Mouse (Mus musculus) embryonic fibroblast, embryonic 13.5 days (primary cell): ENCODE measurements around the gene Filip1. TPM values are rescaled to one million over a fixed set of nuclear protein-coding genes. Genes with fewer than 3 reads are reported as not detected.

Source experiments
- H3K27ac ChIP-seq: 2 replicates; pipeline ENCODE4 v1.5.1; 2012; ENCODE audit warnings: low read length, control low read depth, inconsistent platforms; ENCODE audit not compliant: insufficient read depth
- H3K4me1 ChIP-seq: 2 replicates; pipeline ENCODE4 v1.6.1; 2011; ENCODE audit warnings: low read length; ENCODE audit not compliant: control insufficient read depth, insufficient read depth
- H3K4me3 ChIP-seq: 2 replicates; pipeline ENCODE4 v1.5.1; 2011; ENCODE audit warnings: mild to moderate bottlenecking, control low read depth, low read length; ENCODE audit not compliant: insufficient read depth
- CTCF ChIP-seq: IDR thresholded peaks from 2 replicates; pipeline ENCODE4 v1.5.1; 2011; ENCODE audit warnings: mild to moderate bottlenecking, control low read depth, low read length, moderate library complexity, borderline replicate concordance; ENCODE audit not compliant: insufficient read depth
- POLR2A ChIP-seq: IDR thresholded peaks from 2 replicates; pipeline ENCODE4 v1.6.1; 2011; ENCODE audit warnings: low read depth, mild to moderate bottlenecking, control low read depth, low read length, moderate library complexity
- polyA plus RNA-seq: library from polyadenylated mRNA; stranded (reverse); fragments of >200 nt; gene quantifications from 2 replicates; pipeline ENCODE4 v1.2.4, GENCODE M21; 2011; ENCODE audit warnings: low read depth; ENCODE audit not compliant: missing spikeins, insufficient read length

Gene Filip1
- polyA plus RNA-seq, 1 experiment, result 0.23 TPM

- H3K4me3 ChIP-seq, result no peak overlapping the region
- H3K27ac ChIP-seq, result no peak overlapping the region
- H3K4me1 ChIP-seq, result 0 out of 2 replicates have a peak, but pooled peaks cover 4% of the 10 kb centered on the region
- TF ChIP-seq POLR2A (no peak), CTCF (no peak)
These were observed 23.6 kb downstream of the Filip1 start for GRCm38 (mm10) chr9:79989061-79989460.

- Histone ChIP-seq H3K4me3 (no peak overlapping the region), H3K27ac (no peak overlapping the region), H3K4me1 (no peaks in the 10 kb centered on the region)
- TF ChIP-seq CTCF (no peak), POLR2A (no peak)
These were observed 29.4 kb downstream of the Filip1 start for GRCm38 (mm10) chr9:79983244-79983643.

- no peak overlapping the region for H3K27ac ChIP-seq
- H3K4me3 ChIP-seq, result no peak overlapping the region
- TF ChIP-seq CTCF (no peak), POLR2A (no peak)
- H3K4me1 ChIP-seq, result 0 out of 2 replicates have a peak, but pooled peaks cover 2% of the 10 kb centered on the region
These were observed 33.4 kb downstream of the Filip1 start for GRCm38 (mm10) chr9:79979274-79979673.

GRCm38 (mm10) chr9:79978228-79979024, 34.2 kb downstream of the Filip1 start:
- no peak overlapping the region for H3K27ac ChIP-seq

DNA sequence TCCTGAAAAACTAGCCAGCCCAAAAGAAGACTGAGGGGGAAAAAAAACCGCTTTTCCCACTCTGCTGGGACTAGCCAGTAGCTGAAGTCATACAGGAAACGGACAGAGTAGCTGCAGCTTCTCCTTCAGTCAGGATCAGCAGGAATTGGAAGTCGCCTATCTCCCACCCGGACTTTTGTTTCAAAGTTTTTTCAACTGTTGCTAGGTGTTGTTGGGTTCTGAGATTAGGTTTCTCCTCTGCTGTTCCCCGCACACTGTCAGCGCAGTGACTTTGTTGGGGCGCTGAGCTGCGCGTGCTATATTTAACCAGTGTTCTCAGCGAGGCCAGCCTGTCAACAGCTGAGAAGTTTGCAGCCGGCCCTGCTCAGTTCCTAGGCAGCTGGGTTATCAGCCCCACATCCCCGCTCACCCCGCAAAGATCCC, 35.1 kb downstream of the Filip1 start:
- no peak for TF ChIP-seq CTCF
- TF ChIP-seq POLR2A, result no peak
- no peak overlapping the region for H3K27ac ChIP-seq

More at GRCm38 (mm10) chr9:79978228-79979024, 34.2 kb downstream of the Filip1 start:
- Histone ChIP-seq H3K4me1 (0 out of 2 replicates have a peak, but pooled peaks cover 2% of the 10 kb centered on the region), H3K4me3 (no peak overlapping the region)
- TF ChIP-seq CTCF, result no peak

GRCm38 (mm10) chr9:79976789-79977188, 35.9 kb downstream of the Filip1 start:
- Histone ChIP-seq H3K27ac (no peak overlapping the region), H3K4me3 (no peak overlapping the region), H3K4me1 (0 out of 2 replicates have a peak, but pooled peaks cover 2% of the 10 kb centered on the region)
- no peak for TF ChIP-seq CTCF
- no peak for TF ChIP-seq POLR2A

More for the DNA sequence above, 35.1 kb downstream of the Filip1 start:
- Histone ChIP-seq H3K4me1 (0 out of 2 replicates have a peak, but pooled peaks cover 2% of the 10 kb centered on the region), H3K4me3 (peak overlapping the region; percentile 22; the same call in 1 of the 2 replicates)

GRCm38 (mm10) chr9:79975121-79975520, 37.5 kb downstream of the Filip1 start:
- TF ChIP-seq POLR2A (no peak), CTCF (no peak)
- H3K4me3 ChIP-seq, result no peak overlapping the region
- 0 out of 2 replicates have a peak, but pooled peaks cover 2% of the 10 kb centered on the region for H3K4me1 ChIP-seq
- no peak overlapping the region for H3K27ac ChIP-seq

DNA sequence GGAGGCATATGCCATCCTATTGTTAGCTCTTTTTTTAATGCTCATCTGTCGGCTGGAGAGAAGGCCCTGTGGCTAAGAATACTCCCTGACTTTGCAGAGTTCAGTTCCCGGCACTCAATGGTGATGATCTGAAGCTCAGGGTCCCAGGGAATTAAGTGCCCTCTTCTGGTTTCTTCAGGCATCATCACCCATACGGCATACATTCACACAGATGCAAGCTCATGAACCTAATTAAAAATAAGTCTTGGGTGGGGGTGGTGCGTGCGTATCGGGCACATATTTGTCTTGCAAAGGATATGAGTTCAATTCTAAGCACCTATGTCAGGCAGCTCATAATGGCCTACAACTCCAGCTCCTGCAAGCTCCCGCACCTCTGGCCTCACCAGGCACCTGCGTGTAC, 39.1 kb downstream of the Filip1 start:
- no peak overlapping the region for H3K27ac ChIP-seq
- TF ChIP-seq POLR2A (no peak), CTCF (no peak)
- H3K4me1 ChIP-seq, result 0 out of 2 replicates have a peak, but pooled peaks cover 2% of the 10 kb centered on the region

GRCm38 (mm10) chr9:79972705-79973104, 39.9 kb downstream of the Filip1 start:
- TF ChIP-seq CTCF (no peak), POLR2A (no peak)
- H3K4me3 ChIP-seq, result no peak overlapping the region
- 0 out of 2 replicates have a peak, but pooled peaks cover 2% of the 10 kb centered on the region for H3K4me1 ChIP-seq
- no peak overlapping the region for H3K27ac ChIP-seq

More for the DNA sequence above, 39.1 kb downstream of the Filip1 start:
- no peak overlapping the region for H3K4me3 ChIP-seq

DNA sequence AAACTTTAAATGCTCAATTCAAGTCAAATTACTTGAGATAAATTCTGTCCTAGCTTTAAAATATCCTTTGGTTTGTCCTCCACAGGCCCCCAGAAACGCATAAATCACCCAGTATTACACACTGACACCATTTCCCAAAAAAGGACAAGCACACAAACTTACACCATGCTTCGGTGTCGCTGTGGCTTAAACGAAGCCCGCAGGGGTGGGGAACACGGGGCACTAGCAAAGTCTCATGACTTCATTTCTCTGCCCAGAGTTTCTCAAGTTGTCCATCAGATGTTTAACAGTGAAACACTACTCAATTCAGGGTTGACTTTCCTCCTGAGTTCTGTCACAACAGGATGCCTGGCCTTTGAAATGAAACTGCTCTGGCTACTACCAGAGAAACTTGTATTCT, 41.0 kb downstream of the Filip1 start:
- Histone ChIP-seq H3K4me1 (no peaks in the 10 kb centered on the region), H3K4me3 (no peak overlapping the region), H3K27ac (no peak overlapping the region)
- TF ChIP-seq POLR2A, result no peak
- no peak for TF ChIP-seq CTCF
